Mouse (Mus musculus) small intestine, adult 2 months (tissue): ENCODE data around the gene Nicn1.

Source experiments
- CTCF ChIP-seq: fragments of 200-500 bp; IDR thresholded peaks from 2 replicates; pipeline ENCODE4 v1.5.1; 2012; ENCODE audit warnings: low read depth, mild to moderate bottlenecking, control low read depth, inconsistent platforms, low read length, moderate library complexity, mixed read lengths; ENCODE audit not compliant: insufficient replicate concordance, insufficient read length; ENCODE audit errors: extremely low read depth
- POLR2A ChIP-seq: fragments of 200-500 bp; IDR thresholded peaks from 2 replicates; pipeline ENCODE4 v1.6.1; 2012; ENCODE audit warnings: low read depth, mild to moderate bottlenecking, control low read depth, inconsistent platforms, low read length, moderate library complexity

DNA sequence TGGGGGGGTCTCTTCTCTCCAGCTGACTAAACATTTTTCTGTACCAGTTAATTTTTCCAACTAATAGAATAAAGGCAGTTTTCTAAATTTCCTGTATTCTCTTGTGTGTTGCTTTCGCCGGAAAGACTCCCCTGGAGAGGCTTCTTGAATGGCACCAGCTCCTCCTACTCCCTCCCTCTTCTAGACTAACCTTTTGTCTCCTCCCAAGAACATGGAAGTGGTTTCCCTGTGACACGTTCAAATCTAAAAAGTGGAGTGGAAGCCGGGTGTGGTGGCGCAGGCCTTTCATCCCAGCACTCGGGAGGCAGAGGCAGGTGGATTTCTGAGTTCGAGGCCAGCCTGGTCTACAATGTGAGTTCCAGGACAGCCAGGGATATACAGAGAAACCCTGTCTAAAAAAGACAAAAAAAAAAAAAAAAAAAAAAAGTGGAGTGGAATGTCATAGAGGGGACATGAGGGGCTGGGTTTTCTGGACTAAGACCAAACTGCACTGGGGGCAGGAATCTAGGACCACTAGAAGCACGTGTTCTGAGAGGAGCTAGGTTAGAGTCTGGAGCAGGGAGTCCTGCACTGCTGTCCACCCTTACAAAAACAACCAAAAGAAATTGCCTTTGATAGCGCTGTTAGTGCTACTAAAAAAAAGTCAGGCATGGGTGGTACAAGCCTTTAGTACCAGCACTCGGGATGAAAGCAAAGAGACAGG is 47.8 kb downstream of the Nicn1 start:
- TF ChIP-seq CTCF = no peak
- TF ChIP-seq POLR2A = no peak
